Mouse (Mus musculus) CH12.LX (cell line): ENCODE measurements around the gene Tspan2. TPM values are rescaled to one million over a fixed set of nuclear protein-coding genes. Genes with fewer than 3 reads are reported as not detected.

Experiments used
- DNase-seq: peaks from one replicate; pipeline ENCODE4 v3.0.0-alpha.2; 2013; ENCODE audit errors: extremely low read depth
- H3K27ac ChIP-seq: 2 replicates; pipeline ENCODE4 v1.5.1; 2012; ENCODE audit warnings: low read depth, mild to moderate bottlenecking, control low read depth, moderate library complexity; ENCODE audit not compliant: insufficient read depth
- H3K27me3 ChIP-seq: replicated peaks from 2 replicates; pipeline ENCODE3; 2012; ENCODE audit warnings: inconsistent platforms
- H3K36me3 ChIP-seq, 2 experiments: replicated peaks in 1 of 2; 2 replicates each; pipeline versions ENCODE3 to v1.6.1; 2012; ENCODE audit warnings: inconsistent platforms in 1 of 2, low read length in 1 of 2, mild to moderate bottlenecking in 1 of 2, mixed read lengths in 1 of 2, moderate library complexity in 1 of 2; ENCODE audit not compliant: control insufficient read depth in 1 of 2, insufficient read depth in 1 of 2
- H3K4me1 ChIP-seq, 2 experiments: 2 replicates each; pipeline ENCODE4 v1.6.1; 2012; ENCODE audit warnings: inconsistent platforms in 1 of 2, moderate library complexity in 1 of 2; ENCODE audit not compliant: insufficient read depth in 2 of 2, control insufficient read depth in 1 of 2
- H3K4me2 ChIP-seq: 2 replicates; pipeline ENCODE4 v1.6.1; 2012; ENCODE audit warnings: low read depth, mild to moderate bottlenecking, control low read depth; ENCODE audit not compliant: poor library complexity, insufficient read depth, severe bottlenecking
- H3K4me3 ChIP-seq, 3 experiments: fragments of 150-350 bp in 1 of 3; sonication (generic) in 1 of 3; replicated peaks in 1 of 3; 2 replicates each; pipeline versions ENCODE3 to v1.5.1; 2011 to 2012; ENCODE audit warnings: low read depth in 2 of 3, low read length in 2 of 3, mild to moderate bottlenecking in 2 of 3, moderate library complexity in 2 of 3, control low read depth in 1 of 3, improper control_type of control experiment in 1 of 3, inconsistent platforms in 1 of 3, mixed read lengths in 1 of 3; ENCODE audit not compliant: poor library complexity in 1 of 3
- H3K79me2 ChIP-seq: replicated peaks from 2 replicates; pipeline ENCODE4 v1.6.1; 2012; ENCODE audit warnings: mild to moderate bottlenecking, moderate library complexity; ENCODE audit not compliant: control insufficient read depth, poor library complexity, insufficient read depth, severe bottlenecking; ENCODE audit errors: extremely low read depth
- H3K9ac ChIP-seq: 2 replicates; pipeline ENCODE4 v1.6.1; 2012; ENCODE audit warnings: low read depth, mild to moderate bottlenecking, control low read depth, moderate library complexity; ENCODE audit not compliant: insufficient read depth
- H3K9me3 ChIP-seq: replicated peaks from 2 replicates; pipeline ENCODE3; 2012; ENCODE audit warnings: low read length, inconsistent platforms, mixed read lengths
- BHLHE40 ChIP-seq: IDR thresholded peaks from 2 replicates; pipeline ENCODE4 v1.6.1; 2011; ENCODE audit warnings: mild to moderate bottlenecking, low read depth, low read length, improper control_type of control experiment
- CHD1 ChIP-seq: IDR thresholded peaks from 2 replicates; pipeline ENCODE4 v1.6.1; 2012; ENCODE audit warnings: low read depth, low read length, improper control_type of control experiment, inconsistent platforms
- CHD2 ChIP-seq: IDR thresholded peaks from 2 replicates; pipeline ENCODE4 v1.6.1; 2011; ENCODE audit warnings: low read length, improper control_type of control experiment
- CTCF ChIP-seq, 2 experiments: IDR thresholded peaks in 1 of 2; conservative IDR thresholded peaks in 1 of 2; 2 replicates each; pipeline ENCODE4 v1.5.1; 2011 to 2012; ENCODE audit warnings: low read depth in 2 of 2, low read length in 2 of 2, improper control_type of control experiment in 1 of 2, inconsistent platforms in 1 of 2, mild to moderate bottlenecking in 1 of 2, moderate library complexity in 1 of 2
- ELF1 ChIP-seq: IDR thresholded peaks from 2 replicates; pipeline ENCODE4 v1.6.1; 2014; ENCODE audit warnings: low read depth, mild to moderate bottlenecking, inconsistent platforms, low read length, improper control_type of control experiment
- ETS1 ChIP-seq: conservative IDR thresholded peaks from 2 replicates; pipeline ENCODE4 v1.6.1; 2012; ENCODE audit warnings: low read depth, mild to moderate bottlenecking, inconsistent platforms, low read length, improper control_type of control experiment, moderate library complexity
- HCFC1 ChIP-seq: IDR thresholded peaks from 2 replicates; pipeline ENCODE4 v1.6.1; 2012; ENCODE audit warnings: low read depth, mild to moderate bottlenecking, inconsistent platforms, low read length, improper control_type of control experiment
- IRF4 ChIP-seq: IDR thresholded peaks from 2 replicates; pipeline ENCODE4 v1.6.1; 2014; ENCODE audit warnings: low read depth, mild to moderate bottlenecking, inconsistent platforms, low read length, improper control_type of control experiment
- JUN ChIP-seq: IDR thresholded peaks from 2 replicates; pipeline ENCODE4 v1.6.1; 2011; ENCODE audit warnings: low read depth, mild to moderate bottlenecking, low read length, improper control_type of control experiment, moderate library complexity; ENCODE audit not compliant: insufficient read depth
- JUND ChIP-seq: conservative IDR thresholded peaks from 2 replicates; pipeline ENCODE4 v1.6.1; 2011; ENCODE audit warnings: low read depth, low read length, improper control_type of control experiment
- MAFK ChIP-seq: IDR thresholded peaks from 2 replicates; pipeline ENCODE4 v1.6.1; 2011; ENCODE audit warnings: low read length, improper control_type of control experiment; ENCODE audit not compliant: insufficient replicate concordance
- MAX ChIP-seq: IDR thresholded peaks from 2 replicates; pipeline ENCODE4 v1.6.1; 2011; ENCODE audit warnings: low read length, improper control_type of control experiment
- MAZ ChIP-seq: IDR thresholded peaks from 2 replicates; pipeline ENCODE4 v1.6.1; 2012; ENCODE audit warnings: low read depth, mild to moderate bottlenecking, inconsistent platforms, low read length, improper control_type of control experiment, moderate library complexity
- MEF2A ChIP-seq: IDR thresholded peaks from 2 replicates; pipeline ENCODE4 v1.6.1; 2014; ENCODE audit warnings: low read depth, mild to moderate bottlenecking, inconsistent platforms, low read length, improper control_type of control experiment, borderline replicate concordance
- MYC ChIP-seq: IDR thresholded peaks from 2 replicates; pipeline ENCODE4 v1.6.1; 2011; ENCODE audit warnings: low read depth, mild to moderate bottlenecking, improper control_type of control experiment, low read length
- NRF1 ChIP-seq: IDR thresholded peaks from 2 replicates; pipeline ENCODE4 v1.6.1; 2014; ENCODE audit warnings: low read depth, mild to moderate bottlenecking, inconsistent platforms, low read length, improper control_type of control experiment, moderate library complexity
- USF2 ChIP-seq: conservative IDR thresholded peaks from 2 replicates; pipeline ENCODE4 v1.6.1; 2011; ENCODE audit warnings: low read depth, low read length, improper control_type of control experiment
- ZC3H11A ChIP-seq: IDR thresholded peaks from 2 replicates; pipeline ENCODE4 v1.6.1; 2012; ENCODE audit warnings: low read depth, mild to moderate bottlenecking, inconsistent platforms, low read length, improper control_type of control experiment
- ZKSCAN1 ChIP-seq: IDR thresholded peaks from 2 replicates; pipeline ENCODE4 v1.6.1; 2012; ENCODE audit warnings: low read depth, inconsistent platforms, low read length, improper control_type of control experiment, borderline replicate concordance
- ZMIZ1 ChIP-seq: IDR thresholded peaks from 2 replicates; pipeline ENCODE4 v1.6.1; 2012; ENCODE audit warnings: low read depth, mild to moderate bottlenecking, inconsistent platforms, low read length, improper control_type of control experiment
- ZNF384 ChIP-seq: IDR thresholded peaks from 2 replicates; pipeline ENCODE4 v1.6.1; 2012; ENCODE audit warnings: low read depth, low read length, improper control_type of control experiment, inconsistent platforms
- dilution Hi-C: fragments of 300-500 bp; cut with MboI; formaldehyde crosslinking; loops from 2 replicates; pipeline ENCODE4 v1.14.3; 2020; ENCODE audit warnings: low sequenced_read_pairs; ENCODE audit not compliant: extremely low pct_unique_long_range_greater_than_20kb, extremely low pct_ligation_motif_present
- in situ Hi-C: fragments of 300-500 bp; cut with MboI; formaldehyde crosslinking; loops from 3 replicates; pipeline ENCODE4 v1.14.3; 2019; ENCODE audit warnings: low sequenced_read_pairs, low pct_ligation_motif_present, low pct_unique_long_range_greater_than_20kb, mixed read lengths
- polyA plus RNA-seq: library from polyadenylated mRNA; unstranded; fragments of >175 nt; gene quantifications from 2 replicates; pipeline ENCODE4 v1.2.1, GENCODE M21; 2012; ENCODE audit warnings: low read depth; ENCODE audit not compliant: insufficient read length
- total RNA-seq, 2 experiments: library from RNA; depleted of rRNA; stranded (reverse); fragments of 300-350 nt in 1 of 2; fragments of >200 nt in 1 of 2; gene quantifications; 2 replicates each; pipeline ENCODE4 v1.2.3; 2012 to 2014

Tspan2 gene
- total and polyA plus RNA-seq, 3 experiments: 1.4 to 4.5 (median 2.8) TPM

DNA sequence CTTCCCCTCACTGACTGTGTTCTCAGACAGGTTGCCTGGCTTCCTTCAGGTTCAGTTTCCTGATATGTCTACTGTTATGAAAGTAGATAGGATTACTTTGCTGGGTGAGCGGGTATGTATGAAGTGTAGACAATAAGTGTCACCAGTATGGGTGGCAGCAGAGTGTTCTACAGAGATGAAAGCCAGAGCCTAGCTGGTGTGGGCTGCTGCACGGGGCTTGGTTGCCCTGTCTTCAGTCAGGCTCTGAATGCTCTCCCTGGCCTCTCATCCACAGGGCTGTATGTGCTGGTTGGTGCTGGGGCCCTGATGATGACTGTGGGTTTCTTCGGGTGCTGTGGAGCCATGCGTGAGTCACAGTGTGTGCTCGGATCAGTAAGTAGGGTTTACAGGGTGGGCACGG, 22.7 kb downstream of the Tspan2 start:
- in situ Hi-C loops (no loop called here), dilution Hi-C loops (no loop called here)
- H3K79me2 ChIP-seq: no peaks in the 10 kb centered on the region
- H3K27me3 ChIP-seq: no peaks in the 10 kb centered on the region
- H3K4me1 ChIP-seq: peaks cover 13 to 24% of the 10 kb centered on the region in 2 experiments
- peaks cover 0 to 14% of the 10 kb centered on the region in 2 experiments for H3K36me3 ChIP-seq
- no peaks in the 10 kb centered on the region for H3K9me3 ChIP-seq
- no peak overlapping the region for H3K4me3 ChIP-seq
- H3K4me2 ChIP-seq: no peak overlapping the region
- no peak for TF ChIP-seq USF2
- H3K9ac ChIP-seq: no peak overlapping the region
- no peak overlapping the region for H3K27ac ChIP-seq
- DNase-seq: no peak

DNA sequence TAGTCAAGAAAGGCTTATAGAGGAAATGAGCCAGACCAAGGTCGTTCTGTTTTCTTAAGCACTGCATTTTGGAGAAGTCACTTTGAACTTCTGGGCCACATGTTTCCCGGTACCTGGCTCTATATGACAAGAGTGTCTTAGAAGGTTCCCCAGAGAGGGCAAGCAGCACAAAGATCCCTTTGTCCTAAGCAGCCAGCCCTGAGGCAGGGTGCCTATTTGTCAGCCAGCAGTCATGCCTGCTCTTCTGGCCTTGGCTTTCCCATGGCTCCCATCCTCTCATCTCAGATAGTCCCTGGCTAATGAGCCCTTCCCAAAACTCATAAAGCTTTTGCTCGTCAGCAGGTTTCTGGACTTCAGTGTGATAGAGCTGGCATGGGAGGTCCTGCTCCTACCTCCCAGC, 25.9 kb downstream of the Tspan2 start:
- in situ Hi-C loops (no loop called here), dilution Hi-C loops (no loop called here)
- H3K27ac ChIP-seq: no peak overlapping the region
- peaks cover 0 to 14% of the 10 kb centered on the region in 2 experiments for H3K36me3 ChIP-seq
- no peak for DNase-seq
- no peak overlapping the region for H3K4me3 ChIP-seq
- peaks cover 13 to 21% of the 10 kb centered on the region in 2 experiments for H3K4me1 ChIP-seq
- no peaks in the 10 kb centered on the region for H3K79me2 ChIP-seq
- H3K9me3 ChIP-seq: no peaks in the 10 kb centered on the region
- H3K9ac ChIP-seq: no peak overlapping the region
- no peaks in the 10 kb centered on the region for H3K27me3 ChIP-seq
- H3K4me2 ChIP-seq: no peak overlapping the region
- TF ChIP-seq ETS1 (no peak), USF2 (no peak), CHD2 (no peak), MAX (no peak), HCFC1 (no peak)

DNA sequence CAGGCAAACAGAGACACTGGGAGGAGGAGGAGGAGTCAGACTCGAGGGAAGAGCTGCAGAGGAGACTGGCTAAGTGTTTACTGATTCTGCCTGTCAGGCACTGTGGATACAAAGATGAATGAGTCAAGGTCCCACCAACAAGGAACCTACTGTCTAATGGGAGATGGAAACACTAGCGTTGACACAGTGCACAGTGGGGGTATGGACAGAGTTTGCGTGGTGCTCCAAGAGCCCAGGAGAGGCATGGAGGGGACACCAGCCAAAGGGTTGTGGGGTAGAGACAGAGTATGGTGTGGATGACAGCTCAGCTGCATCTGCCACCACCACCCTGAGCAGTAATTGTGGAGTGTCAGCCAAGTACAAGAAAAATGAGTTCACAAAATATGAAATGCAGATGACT, 28.1 kb downstream of the Tspan2 start:
- Histone ChIP-seq H3K27me3 (no peaks in the 10 kb centered on the region), H3K36me3 (peaks cover 0 to 18% of the 10 kb centered on the region in 2 experiments), H3K4me3 (no peak overlapping the region), H3K4me1 (no peaks in the 10 kb centered on the region), H3K9ac (no peak overlapping the region), H3K27ac (no peak overlapping the region), H3K79me2 (no peaks in the 10 kb centered on the region), H3K9me3 (no peaks in the 10 kb centered on the region), H3K4me2 (no peak overlapping the region)
- TF ChIP-seq MYC (no peak), CHD1 (no peak), CHD2 (no peak), ZMIZ1 (no peak), MAX (no peak), HCFC1 (no peak), ELF1 (no peak), JUND (no peak), USF2 (no peak), ZKSCAN1 (no peak), ZNF384 (no peak), MEF2A (no peak), NRF1 (no peak), IRF4 (no peak), ZC3H11A (no peak), CTCF (conservative IDR thresholded peaks at IDR 0.05 in 1 of 2, IDR thresholded peaks at IDR 0.05 in 1 of 2; ENCODE audit: low read depth in 2 of 2, low read length in 2 of 2) (no peak), BHLHE40 (no peak), MAZ (no peak), MAFK (no peak), JUN (no peak)
- in situ Hi-C loops: no loop called here
- dilution Hi-C loops: no loop called here
- DNase-seq: no peak
